Mouse (Mus musculus) lung, adult 2 months (tissue): ENCODE data around the gene St7.

Experiments used
- CTCF ChIP-seq: fragments of 200-500 bp; IDR thresholded peaks from 2 replicates; pipeline ENCODE4 v1.5.1; 2011; ENCODE audit warnings: mild to moderate bottlenecking, low read length, control low read depth; ENCODE audit not compliant: insufficient read depth
- POLR2A ChIP-seq: fragments of 200-500 bp; IDR thresholded peaks from 2 replicates; pipeline ENCODE4 v1.6.1; 2011; ENCODE audit warnings: low read depth, mild to moderate bottlenecking, control low read depth, low read length, borderline replicate concordance; ENCODE audit errors: extremely low read depth

- TF ChIP-seq CTCF (no peak), POLR2A (no peak)
Measured at GRCm38 (mm10) chr6:17923894-17924505, 231.3 kb downstream of the St7 start.
